Mouse (Mus musculus) heart, embryonic 16.5 days (tissue): ENCODE results near the gene Olfr61. TPM values are rescaled to one million over a fixed set of nuclear protein-coding genes. Genes with fewer than 3 reads are reported as not detected.
"Not testable (repeated sequence)": the region's sequence is repeated elsewhere in the genome, so short reads cannot be mapped to it uniquely, and the experiment has no call there.

Experiments
- ATAC-seq: fragments of 200-750 bp; cut with Nextera tagmentation; replicated peaks from 2 replicates; pipeline ENCODE4 v1.8.0; 2017; ENCODE audit warnings: moderate number of reproducible peaks; ENCODE audit not compliant: insufficient read depth, low FRiP score; ENCODE audit errors: extremely low read depth
- H3K27ac ChIP-seq: fragments of 300-500 bp; sonication (generic); 2 replicates; pipeline ENCODE4 v1.5.1; 2014; ENCODE audit warnings: mild to moderate bottlenecking, low read length, control low read depth, moderate library complexity
- H3K27me3 ChIP-seq: fragments of 300-500 bp; sonication (generic); 2 replicates; pipeline ENCODE4 v1.6.1; 2014; ENCODE audit warnings: low read length, mixed read lengths; ENCODE audit not compliant: control insufficient read depth, insufficient read depth
- H3K36me3 ChIP-seq: fragments of 300-500 bp; sonication (generic); 2 replicates; pipeline ENCODE4 v1.6.1; 2014; ENCODE audit not compliant: control insufficient read depth, insufficient read depth
- H3K4me1 ChIP-seq: fragments of 300-500 bp; sonication (generic); 2 replicates; pipeline ENCODE4 v1.6.1; 2014; ENCODE audit warnings: low read length, mixed read lengths; ENCODE audit not compliant: control insufficient read depth, insufficient read depth
- H3K4me2 ChIP-seq: fragments of 300-500 bp; sonication (generic); 2 replicates; pipeline ENCODE4 v1.6.1; 2014; ENCODE audit warnings: low read depth, mild to moderate bottlenecking, control low read depth, low read length
- H3K4me3 ChIP-seq: fragments of 300-500 bp; sonication (generic); 2 replicates; pipeline ENCODE4 v1.5.1; 2014; ENCODE audit warnings: mild to moderate bottlenecking, control low read depth, low read length
- H3K9ac ChIP-seq: fragments of 300-500 bp; sonication (generic); 2 replicates; pipeline ENCODE4 v1.6.1; 2014; ENCODE audit warnings: low read length, control low read depth
- H3K9me3 ChIP-seq: fragments of 300-500 bp; sonication (generic); replicated peaks from 2 replicates; pipeline ENCODE4 v1.6.1; 2016; ENCODE audit warnings: low read length; ENCODE audit not compliant: control insufficient read depth
- WGBS: fragments of 180-500 bp; shearing (Covaris S2); extraction: QIAGEN DNeasy Blood & Tissue Kit; methylation state at CpG from one replicate; pipeline ENCODE4 v1.1.7; 2014; 5-methylcytosine and 5-hydroxymethylcytosine counted together
- polyA plus RNA-seq: library from polyadenylated mRNA; unstranded; fragments of >200 nt; fragmentation: Nextera tagmentation; extraction: Ambion mirVana; gene quantifications from 2 replicates; pipeline ENCODE4 v1.2.1, GENCODE M21; 2015

Olfr61 gene
- not detected in 2 replicates for polyA plus RNA-seq

- H3K4me2 ChIP-seq, H3K36me3 ChIP-seq, H3K9me3 ChIP-seq, ATAC-seq, H3K4me1 ChIP-seq, H3K27ac ChIP-seq, H3K9ac ChIP-seq, H3K4me3 ChIP-seq, H3K27me3 ChIP-seq: not testable (repeated sequence)
- WGBS: 78% methylated on average over 3 of the region's 3 CpGs
Observed at GRCm38 (mm10) chr7:140628670-140629069, at the start of gene Olfr61. Olfr61 (plus strand) TSS chr7:140628970.

GRCm38 (mm10) chr7:140600969-140601368 is 27.8 kb upstream of the Olfr61 start, which contains the start of gene Olfr46:
Olfr46 (plus strand) TSS chr7:140601269.
- H3K9ac ChIP-seq, H3K27ac ChIP-seq, H3K27me3 ChIP-seq, H3K4me1 ChIP-seq, ATAC-seq, H3K36me3 ChIP-seq, H3K4me2 ChIP-seq, H3K9me3 ChIP-seq, H3K4me3 ChIP-seq: not testable (repeated sequence)
- 70% methylated on average over 2 of the region's 2 CpGs for WGBS

GRCm38 (mm10) chr7:140630559-140630958 is 1.8 kb downstream of the Olfr61 start:
- Histone ChIP-seq H3K9me3 (no peaks in the 10 kb centered on the region), H3K4me1 (no peaks in the 10 kb centered on the region), H3K27ac (no peak overlapping the region), H3K4me2 (no peak overlapping the region), H3K36me3 (no peaks in the 10 kb centered on the region), H3K9ac (no peak overlapping the region), H3K4me3 (no peak overlapping the region), H3K27me3 (no peaks in the 10 kb centered on the region)
- 63% methylated on average over 1 of the region's 1 CpGs for WGBS
- no peak for ATAC-seq

GRCm38 (mm10) chr7:140646152-140646551 is 17.4 kb downstream of the Olfr61 start, which contains the start of gene Olfr53:
Olfr53 (plus strand) TSS chr7:140646452.
- no peak for ATAC-seq
- Histone ChIP-seq H3K27ac (no peak within 1 kb of the TSS), H3K36me3 (no peaks in the 10 kb centered on the region), H3K27me3 (no peaks in the 10 kb centered on the region), H3K9ac (no peak within 1 kb of the TSS), H3K4me1 (no peaks in the 10 kb centered on the region), H3K4me2 (no peak within 1 kb of the TSS), H3K4me3 (no peak within 1 kb of the TSS), H3K9me3 (no peaks in the 10 kb centered on the region)
- 70% methylated on average over 1 of the region's 1 CpGs for WGBS

GRCm38 (mm10) chr7:140659630-140660029 is 30.9 kb downstream of the Olfr61 start, which contains the start of gene Olfr539:
Olfr539 (plus strand) TSS chr7:140659930.
- Histone ChIP-seq H3K9me3 (no peaks in the 10 kb centered on the region), H3K36me3 (no peaks in the 10 kb centered on the region), H3K27ac (no peak within 1 kb of the TSS), H3K4me2 (no peak within 1 kb of the TSS), H3K4me1 (no peaks in the 10 kb centered on the region), H3K4me3 (no peak within 1 kb of the TSS), H3K27me3 (no peaks in the 10 kb centered on the region), H3K9ac (no peak within 1 kb of the TSS)
- no peak for ATAC-seq
- WGBS: 66% methylated on average over 4 of the region's 4 CpGs

GRCm38 (mm10) chr7:140670693-140671092 is 41.9 kb downstream of the Olfr61 start:
- H3K9ac ChIP-seq, H3K4me2 ChIP-seq, H3K36me3 ChIP-seq, ATAC-seq, H3K27me3 ChIP-seq, H3K9me3 ChIP-seq, H3K27ac ChIP-seq, H3K4me1 ChIP-seq, H3K4me3 ChIP-seq: not testable (repeated sequence)
- 68% methylated on average over 3 of the region's 3 CpGs for WGBS

- Histone ChIP-seq H3K9ac (no peak overlapping the region), H3K4me1 (no peaks in the 10 kb centered on the region), H3K9me3 (peaks cover 5% of the 10 kb centered on the region; the same call in 1 of the 2 replicates), H3K27ac (no peak overlapping the region), H3K36me3 (no peaks in the 10 kb centered on the region), H3K4me2 (no peak overlapping the region), H3K27me3 (no peaks in the 10 kb centered on the region), H3K4me3 (no peak overlapping the region)
- ATAC-seq: no peak
- WGBS: 8% methylated on average over 5 of the region's 6 CpGs
Observed at GRCm38 (mm10) chr7:140675863-140676262, 47.1 kb downstream of the Olfr61 start.

GRCm38 (mm10) chr7:140679591-140679990 is 50.8 kb downstream of the Olfr61 start:
- not testable (repeated sequence) for H3K9ac ChIP-seq, H3K9me3 ChIP-seq, H3K4me1 ChIP-seq, H3K4me2 ChIP-seq, H3K36me3 ChIP-seq, H3K27ac ChIP-seq, ATAC-seq, H3K4me3 ChIP-seq, H3K27me3 ChIP-seq
- 58% methylated on average over 4 of the region's 4 CpGs for WGBS

- H3K9me3 ChIP-seq: peaks cover 5% of the 10 kb centered on the region; the same call in 1 of the 2 replicates
- 72% methylated on average over 1 of the region's 1 CpGs for WGBS
- H3K27me3 ChIP-seq: no peaks in the 10 kb centered on the region
- H3K36me3 ChIP-seq: no peaks in the 10 kb centered on the region
- no peaks in the 10 kb centered on the region for H3K4me1 ChIP-seq
- ATAC-seq: no peak
- no peak within 1 kb of the TSS for H3K4me3 ChIP-seq
- no peak within 1 kb of the TSS for H3K9ac ChIP-seq
- H3K4me2 ChIP-seq: no peak within 1 kb of the TSS
- H3K27ac ChIP-seq: no peak within 1 kb of the TSS
Observed at GRCm38 (mm10) chr7:140681651-140682050, 52.9 kb downstream of the Olfr61 start, which contains the start of gene Olfr45. Olfr45 (plus strand) TSS chr7:140681951.
